Mouse (Mus musculus): ENCODE measurements around the gene Hist1h2be.
"Not testable (repeated sequence)": the region's sequence is repeated elsewhere in the genome, so short reads cannot be mapped to it uniquely, and the experiment has no call there.

DNA sequence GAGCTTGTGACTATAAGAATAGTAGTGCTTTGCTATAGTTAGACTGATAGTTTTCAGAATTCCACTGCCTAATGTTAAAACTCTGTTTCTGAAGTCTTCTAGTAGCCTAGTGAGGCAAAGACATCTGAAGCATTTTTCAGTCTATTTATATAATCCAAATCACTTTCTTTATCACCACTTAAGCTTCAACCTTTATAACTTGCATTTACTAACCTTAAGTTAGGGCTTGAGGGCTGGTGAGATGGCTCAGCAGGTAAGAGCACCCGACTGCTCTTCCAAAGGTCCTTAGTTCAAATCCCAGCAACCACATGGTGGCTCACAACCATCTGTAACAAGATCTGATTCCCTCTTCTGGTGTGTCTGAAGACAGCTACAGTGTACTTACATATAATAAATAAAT lies 81.1 kb downstream of the Hist1h2be start:
- not testable (repeated sequence) for TF ChIP-seq CTCF (IDR thresholded peaks at IDR 0.05; ENCODE audit: control insufficient read depth, insufficient read depth, low read length); POLR2A (IDR thresholded peaks at IDR 0.05; ENCODE audit: borderline replicate concordance, control insufficient read depth, low read depth, low read length)
